Mouse (Mus musculus) hindbrain, embryonic 16.5 days (tissue): Measurements from ENCODE around the gene Lrrc66. TPM values are rescaled to one million over a fixed set of nuclear protein-coding genes. Genes with fewer than 3 reads are reported as not detected.
A peak's percentile ranks its signal among the peaks of the same experiment; 100 is the strongest.

ENCODE experiments used
- ATAC-seq: fragments of 200-750 bp; cut with Nextera tagmentation; 2 replicates; pipeline ENCODE4 v1.8.0; 2017; ENCODE audit warnings: moderate TSS enrichment, moderate library complexity
- H3K27ac ChIP-seq: fragments of 300-500 bp; sonication (generic); 2 replicates; pipeline ENCODE4 v1.5.1; 2014; ENCODE audit warnings: low read depth, mild to moderate bottlenecking, control low read depth, low read length, moderate library complexity
- H3K27me3 ChIP-seq: fragments of 300-500 bp; sonication (generic); replicated peaks from 2 replicates; pipeline ENCODE4 v1.6.1; 2014; ENCODE audit warnings: low read length; ENCODE audit not compliant: control insufficient read depth, insufficient read depth
- H3K36me3 ChIP-seq: fragments of 300-500 bp; sonication (generic); 2 replicates; pipeline ENCODE4 v1.6.1; 2014; ENCODE audit warnings: mild to moderate bottlenecking, low read length, moderate library complexity, mixed read lengths; ENCODE audit not compliant: control insufficient read depth, insufficient read depth
- H3K4me1 ChIP-seq: fragments of 300-500 bp; sonication (generic); 2 replicates; pipeline ENCODE4 v1.6.1; 2014; ENCODE audit warnings: low read depth, low read length; ENCODE audit not compliant: control insufficient read depth, insufficient read depth
- H3K4me2 ChIP-seq: fragments of 300-500 bp; sonication (generic); 2 replicates; pipeline ENCODE4 v1.6.1; 2014; ENCODE audit warnings: mild to moderate bottlenecking, low read length, control low read depth, moderate library complexity
- H3K4me3 ChIP-seq: fragments of 300-500 bp; sonication (generic); 2 replicates; pipeline ENCODE4 v1.5.1; 2014; ENCODE audit warnings: mild to moderate bottlenecking, low read length, control low read depth, moderate library complexity
- H3K9ac ChIP-seq: fragments of 300-500 bp; sonication (generic); 2 replicates; pipeline ENCODE4 v1.6.1; 2014; ENCODE audit warnings: low read depth, mild to moderate bottlenecking, control low read depth, low read length, moderate library complexity
- H3K9me3 ChIP-seq: fragments of 300-500 bp; sonication (generic); 2 replicates; pipeline ENCODE4 v1.6.1; 2014; ENCODE audit warnings: mild to moderate bottlenecking, low read length, moderate library complexity; ENCODE audit not compliant: control insufficient read depth
- WGBS: fragments of 180-500 bp; shearing (Covaris S2); extraction: QIAGEN DNeasy Blood & Tissue Kit; methylation state at CpG from one replicate; pipeline ENCODE4 v1.1.7; 2014; 5-methylcytosine and 5-hydroxymethylcytosine counted together
- polyA plus RNA-seq: library from polyadenylated mRNA; unstranded; fragments of >200 nt; fragmentation: Nextera tagmentation; extraction: Ambion mirVana; gene quantifications from 2 replicates; pipeline ENCODE4 v1.2.1, GENCODE M21; 2015

The Lrrc66 gene
- not detected in 2 replicates for polyA plus RNA-seq

DNA sequence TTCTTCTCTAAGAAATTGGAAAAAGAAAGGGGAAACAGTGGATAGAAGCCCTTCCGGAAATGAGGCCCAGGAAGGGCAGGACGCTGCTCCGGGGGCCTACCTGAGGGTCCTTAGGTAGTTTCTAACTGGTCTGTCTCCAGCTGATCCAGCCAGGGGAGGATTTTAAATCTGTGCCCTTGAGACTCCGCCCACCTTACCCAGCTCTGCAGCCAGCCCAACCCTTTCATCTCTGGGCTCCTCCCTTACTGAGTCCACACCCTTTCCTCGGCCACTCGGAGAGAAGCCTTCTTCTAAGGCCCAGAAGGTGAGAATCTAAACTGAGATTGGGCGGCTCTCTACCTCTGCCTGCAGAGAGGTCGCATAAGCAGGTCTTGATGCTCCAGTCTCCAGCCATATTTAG is at the start of gene Lrrc66:
Lrrc66 (minus strand) TSS at position 236 of the 400 bp plus-strand sequence.
- peaks cover 9% of the 10 kb centered on the region for H3K36me3 ChIP-seq
- peaks cover 4% of the 10 kb centered on the region for H3K4me1 ChIP-seq
- H3K27me3 ChIP-seq: no peaks in the 10 kb centered on the region
- WGBS: 74% methylated on average over 8 of the region's 8 CpGs
- ATAC-seq: no peak
- no peak within 1 kb of the TSS for H3K27ac ChIP-seq
- H3K9me3 ChIP-seq: no peaks in the 10 kb centered on the region
- H3K9ac ChIP-seq: no peak within 1 kb of the TSS
- H3K4me2 ChIP-seq: no peak within 1 kb of the TSS
- no peak within 1 kb of the TSS for H3K4me3 ChIP-seq

- Histone ChIP-seq H3K4me1 (no peaks in the 10 kb centered on the region), H3K9me3 (no peaks in the 10 kb centered on the region), H3K4me2 (no peak overlapping the region), H3K27me3 (no peaks in the 10 kb centered on the region), H3K4me3 (no peak overlapping the region), H3K36me3 (no peaks in the 10 kb centered on the region), H3K27ac (no peak overlapping the region), H3K9ac (no peak overlapping the region)
- ATAC-seq: no peak
- 59% methylated on average over 13 of the region's 13 CpGs for WGBS
Observed at GRCm38 (mm10) chr5:73676626-73677025, 44.3 kb upstream of the Lrrc66 start.

GRCm38 (mm10) chr5:73675604-73676003 is 43.3 kb upstream of the Lrrc66 start:
- H3K27me3 ChIP-seq: no peaks in the 10 kb centered on the region
- H3K9ac ChIP-seq: no peak overlapping the region
- H3K4me3 ChIP-seq: no peak overlapping the region
- no peak overlapping the region for H3K27ac ChIP-seq
- no peaks in the 10 kb centered on the region for H3K4me1 ChIP-seq
- no peaks in the 10 kb centered on the region for H3K9me3 ChIP-seq
- WGBS: 88% methylated on average over 3 of the region's 3 CpGs
- no peak for ATAC-seq
- H3K36me3 ChIP-seq: no peaks in the 10 kb centered on the region
- no peak overlapping the region for H3K4me2 ChIP-seq

DNA sequence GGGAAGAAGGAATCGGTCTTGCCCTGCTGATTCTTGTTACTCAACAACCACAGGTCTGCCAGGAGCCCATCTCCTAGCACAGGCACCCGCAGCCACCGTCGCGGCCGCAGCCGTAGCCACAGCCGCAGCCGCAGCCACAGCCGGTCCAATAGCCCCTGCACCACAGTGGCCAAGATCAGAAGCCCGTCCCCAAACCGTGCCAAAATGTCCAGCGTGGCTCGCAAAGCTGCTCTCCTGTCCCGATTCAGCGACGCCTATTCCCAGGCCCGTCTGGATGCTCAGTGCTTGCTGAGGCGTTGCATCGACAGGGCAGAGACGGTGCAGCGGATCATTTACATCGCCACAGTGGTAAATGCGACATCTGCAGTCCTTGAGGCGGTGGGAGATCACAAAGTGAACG is 37.1 kb upstream of the Lrrc66 start:
- peak overlapping the region; percentile 41; the same call in 1 of the 2 replicates for H3K9ac ChIP-seq
- WGBS: 42% methylated on average over 26 of the region's 26 CpGs

DNA sequence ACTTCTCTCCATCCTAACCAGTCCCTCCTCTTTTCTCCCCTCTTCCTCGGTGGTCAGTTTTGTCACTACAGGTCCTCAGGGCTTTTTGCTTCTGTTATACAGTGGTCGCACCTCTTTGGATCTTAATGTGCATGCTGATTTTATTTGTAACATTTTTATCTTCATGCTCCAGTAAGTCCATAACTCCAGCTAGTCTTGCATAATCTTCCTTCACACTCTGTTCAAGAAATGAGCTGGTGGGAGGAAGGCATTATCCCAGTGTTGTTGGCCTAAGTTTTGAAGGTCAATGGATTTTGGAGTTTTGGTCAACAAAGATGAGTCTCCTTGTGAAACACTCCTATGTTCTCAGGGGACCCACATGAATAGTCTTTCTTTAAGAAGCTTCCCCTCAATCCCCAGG is 35.6 kb upstream of the Lrrc66 start:
- 83% methylated on average over 2 of the region's 2 CpGs for WGBS
- H3K27ac ChIP-seq: no peak overlapping the region
- H3K4me2 ChIP-seq: no peak overlapping the region
- no peaks in the 10 kb centered on the region for H3K4me1 ChIP-seq
- no peaks in the 10 kb centered on the region for H3K9me3 ChIP-seq
- ATAC-seq: no peak
- H3K27me3 ChIP-seq: no peaks in the 10 kb centered on the region
- H3K4me3 ChIP-seq: no peak overlapping the region
- H3K9ac ChIP-seq: no peak overlapping the region
- H3K36me3 ChIP-seq: no peaks in the 10 kb centered on the region

More for the DNA sequence above, 37.1 kb upstream of the Lrrc66 start:
- H3K4me3 ChIP-seq: peak overlapping the region; percentile 17
- no peak for ATAC-seq
- no peak overlapping the region for H3K27ac ChIP-seq
- no peaks in the 10 kb centered on the region for H3K9me3 ChIP-seq
- H3K4me2 ChIP-seq: peak overlapping the region; percentile 45
- H3K27me3 ChIP-seq: no peaks in the 10 kb centered on the region
- H3K4me1 ChIP-seq: no peaks in the 10 kb centered on the region
- H3K36me3 ChIP-seq: no peaks in the 10 kb centered on the region

DNA sequence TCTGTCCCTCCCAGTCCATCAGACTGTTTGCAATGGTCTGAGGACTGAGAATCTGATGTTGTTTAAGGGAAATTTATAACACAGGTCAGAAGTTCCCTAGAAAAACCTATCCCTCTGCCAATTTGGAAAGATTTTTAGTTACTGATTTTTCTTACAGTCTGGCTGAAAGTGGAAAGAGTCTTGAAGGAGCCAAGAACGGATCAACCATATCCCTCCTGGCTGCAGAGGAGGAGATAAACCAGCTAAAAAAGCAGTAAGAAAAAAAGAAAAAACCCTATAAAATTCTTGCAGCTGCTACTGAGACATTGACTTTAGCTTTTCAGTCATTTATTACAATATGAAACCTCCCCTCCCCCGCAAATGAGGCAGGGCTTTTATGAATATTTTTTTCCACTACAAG is 34.4 kb upstream of the Lrrc66 start:
- no peaks in the 10 kb centered on the region for H3K27me3 ChIP-seq
- 89% methylated on average over 2 of the region's 2 CpGs for WGBS
- H3K27ac ChIP-seq: no peak overlapping the region
- no peaks in the 10 kb centered on the region for H3K4me1 ChIP-seq
- H3K36me3 ChIP-seq: no peaks in the 10 kb centered on the region
- H3K4me2 ChIP-seq: no peak overlapping the region
- no peaks in the 10 kb centered on the region for H3K9me3 ChIP-seq
- H3K9ac ChIP-seq: no peak overlapping the region
- ATAC-seq: no peak
- no peak overlapping the region for H3K4me3 ChIP-seq

DNA sequence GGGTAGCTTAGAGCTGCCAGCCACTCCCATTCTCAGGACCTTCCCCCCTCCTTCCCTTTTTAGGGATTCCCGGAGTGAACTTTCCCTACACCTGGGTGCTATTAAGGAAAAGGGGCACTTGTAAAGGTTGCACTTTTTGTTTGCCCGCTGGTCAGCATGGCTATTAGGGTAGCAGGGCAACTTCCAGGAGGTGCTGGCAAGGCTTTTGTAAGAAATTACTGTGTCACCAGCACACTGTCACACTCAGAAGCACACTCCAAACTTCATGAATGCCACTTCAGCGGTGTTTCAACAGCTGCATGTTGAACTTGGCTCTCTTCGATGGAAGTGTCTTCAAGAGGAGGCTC is 19.5 kb upstream of the Lrrc66 start:
- ATAC-seq: no peak
- 3% methylated on average over 4 of the region's 4 CpGs for WGBS
- no peak overlapping the region; the same call in 1 of the 2 replicates for H3K4me3 ChIP-seq
- H3K9ac ChIP-seq: no peak overlapping the region
- H3K27me3 ChIP-seq: peaks cover 26% of the 10 kb centered on the region
- H3K36me3 ChIP-seq: no peaks in the 10 kb centered on the region
- peak overlapping the region; percentile 70 for H3K4me2 ChIP-seq
- no peaks in the 10 kb centered on the region for H3K9me3 ChIP-seq
- no peak overlapping the region for H3K27ac ChIP-seq
- H3K4me1 ChIP-seq: peaks cover 18% of the 10 kb centered on the region

DNA sequence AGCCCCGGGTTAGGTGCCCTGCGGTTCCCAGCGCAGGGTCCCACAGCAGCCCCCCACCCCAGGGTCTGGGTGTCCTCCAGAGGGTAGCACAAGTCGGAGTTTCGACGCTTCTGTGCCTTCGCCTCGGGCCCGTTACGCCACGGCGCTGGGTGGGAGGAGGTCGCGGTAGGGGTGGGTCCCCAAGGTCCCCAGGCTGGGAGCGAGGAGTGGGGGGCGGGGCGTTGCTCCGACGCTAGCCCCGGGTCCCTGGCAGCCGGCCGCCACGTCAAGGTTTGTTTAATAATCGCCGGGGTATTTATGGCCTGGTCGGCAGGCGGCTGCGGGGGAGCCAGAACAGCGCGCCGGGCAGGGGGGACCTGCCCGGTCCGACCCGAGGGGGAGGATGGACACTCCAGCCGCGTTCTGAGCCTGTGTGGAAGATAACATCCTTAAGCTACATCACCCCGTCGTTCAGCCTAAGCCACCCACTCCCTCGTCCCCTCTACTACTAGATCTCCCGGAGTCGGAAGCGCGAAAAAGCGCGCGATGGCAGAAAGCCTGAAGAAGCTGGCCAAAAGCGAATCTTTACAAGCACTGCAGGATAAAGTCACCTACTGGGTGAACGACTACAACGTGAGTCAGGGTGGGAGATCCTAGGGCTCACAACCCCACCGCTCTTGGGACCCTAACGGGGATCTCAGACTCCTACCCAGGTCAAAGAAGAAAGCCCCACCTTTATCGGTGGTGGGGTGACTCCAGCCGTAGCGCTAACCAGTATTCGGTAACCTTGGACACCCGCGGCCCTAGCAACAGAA is 18.9 kb upstream of the Lrrc66 start, which contains the start of gene Spata18:
Spata18 (plus strand) TSS at position 319 of the 794 bp plus-strand sequence.
- no peak within 1 kb of the TSS for H3K27ac ChIP-seq
- H3K27me3 ChIP-seq: peaks cover 26% of the 10 kb centered on the region
- H3K4me2 ChIP-seq: peak within 1 kb of the TSS; percentile 70
- H3K36me3 ChIP-seq: no peaks in the 10 kb centered on the region
- peaks cover 23% of the 10 kb centered on the region for H3K4me1 ChIP-seq
- WGBS: under 1% methylated on average over 55 of the region's 57 CpGs
- peak within 1 kb of the TSS; percentile 39 for H3K4me3 ChIP-seq
- no peaks in the 10 kb centered on the region for H3K9me3 ChIP-seq
- peak within 1 kb of the TSS; percentile 39 for H3K9ac ChIP-seq
- ATAC-seq: no peak

- no peak overlapping the region for H3K27ac ChIP-seq
- no peaks in the 10 kb centered on the region for H3K36me3 ChIP-seq
- ATAC-seq: no peak
- H3K4me2 ChIP-seq: peak overlapping the region; percentile 70
- 1% methylated on average over 15 of the region's 15 CpGs for WGBS
- peaks cover 24% of the 10 kb centered on the region for H3K4me1 ChIP-seq
- peak overlapping the region; percentile 39 for H3K4me3 ChIP-seq
- H3K9me3 ChIP-seq: no peaks in the 10 kb centered on the region
- H3K9ac ChIP-seq: no peak overlapping the region
- peaks cover 26% of the 10 kb centered on the region for H3K27me3 ChIP-seq
Observed at GRCm38 (mm10) chr5:73650365-73650964, 18.1 kb upstream of the Lrrc66 start.
